Mouse (Mus musculus) layer of hippocampus, postnatal 10 days (tissue): ENCODE data around the gene Agfg1. TPM values are rescaled to one million over a fixed set of nuclear protein-coding genes. Genes with fewer than 3 reads are reported as not detected.

Experiments
- DNase-seq, 2 experiments: peaks; one replicate each; pipeline ENCODE4 v3.0.0; 2021; ENCODE audit warnings: low spot score in 2 of 2
- long read RNA-seq: library from polyadenylated mRNA; stranded (forward); transcript quantifications from one replicate; pipeline ENCODE4 v2.0.0, GENCODE M21; 2023
- total RNA-seq, 2 experiments: library from RNA; stranded (reverse); gene quantifications; 2 replicates each; pipeline ENCODE4 v1.2.3; 2021

Gene Agfg1
- 10 to 100 TPM; 80.2 to 85.8 TPM for total RNA-seq
- long read RNA-seq, full-length matches to known transcripts: 27 of 48 reads
- long read RNA-seq, partial matches to known transcripts: 3 of 48 reads
- long read RNA-seq, other reads (novel, unspliced or antisense): 18 of 48 reads

- DNase-seq: peak; percentile 98
Measured at GRCm38 (mm10) chr1:82839296-82839613, at the start of gene Agfg1. TSS of gene Agfg1 (plus strand) at chr1:82839483.

GRCm38 (mm10) chr1:82791105-82791504, 48.2 kb upstream of the Agfg1 start:
- no peak for DNase-seq

GRCm38 (mm10) chr1:82792238-82792637, 47.0 kb upstream of the Agfg1 start:
- no peak for DNase-seq

- no peak for DNase-seq
Measured at GRCm38 (mm10) chr1:82793110-82793509, 46.2 kb upstream of the Agfg1 start.

- DNase-seq: peak; percentile 17 to 30
Measured at GRCm38 (mm10) chr1:82793986-82794385, 45.3 kb upstream of the Agfg1 start.

GRCm38 (mm10) chr1:82795211-82795610, 44.1 kb upstream of the Agfg1 start:
- DNase-seq: no peak

GRCm38 (mm10) chr1:82795702-82796443, 43.4 kb upstream of the Agfg1 start:
- no peak for DNase-seq

- no peak for DNase-seq
Measured at GRCm38 (mm10) chr1:82797088-82797487, 42.2 kb upstream of the Agfg1 start.

GRCm38 (mm10) chr1:82798304-82798703, 41.0 kb upstream of the Agfg1 start:
- DNase-seq: no peak

GRCm38 (mm10) chr1:82798922-82799321, 40.4 kb upstream of the Agfg1 start:
- DNase-seq: no peak

- DNase-seq: no peak
Measured at GRCm38 (mm10) chr1:82801105-82801783, 38.0 kb upstream of the Agfg1 start.

- DNase-seq: no peak
Measured at GRCm38 (mm10) chr1:82803608-82804007, 35.7 kb upstream of the Agfg1 start.

- no peak for DNase-seq
Measured at GRCm38 (mm10) chr1:82804059-82804458, 35.2 kb upstream of the Agfg1 start.

GRCm38 (mm10) chr1:82806391-82806790, 32.9 kb upstream of the Agfg1 start:
- no peak for DNase-seq

- DNase-seq: no peak
Measured at GRCm38 (mm10) chr1:82807206-82807605, 32.1 kb upstream of the Agfg1 start.

GRCm38 (mm10) chr1:82808564-82808963, 30.7 kb upstream of the Agfg1 start:
- DNase-seq: no peak

GRCm38 (mm10) chr1:82811766-82812165, 27.5 kb upstream of the Agfg1 start:
- no peak for DNase-seq

- no peak for DNase-seq
Measured at GRCm38 (mm10) chr1:82815941-82816716, 23.2 kb upstream of the Agfg1 start.

- no peak for DNase-seq
Measured at GRCm38 (mm10) chr1:82819366-82819765, 19.9 kb upstream of the Agfg1 start.

- DNase-seq: no peak
Measured at GRCm38 (mm10) chr1:82820179-82820578, 19.1 kb upstream of the Agfg1 start.

- DNase-seq: no peak
Measured at GRCm38 (mm10) chr1:82820626-82821186, 18.6 kb upstream of the Agfg1 start.

- no peak for DNase-seq
Measured at GRCm38 (mm10) chr1:82821846-82822245, 17.4 kb upstream of the Agfg1 start.
